Comparison of ENCODE assay signal across 8 mouse cellular contexts in the genomic region with DNA sequence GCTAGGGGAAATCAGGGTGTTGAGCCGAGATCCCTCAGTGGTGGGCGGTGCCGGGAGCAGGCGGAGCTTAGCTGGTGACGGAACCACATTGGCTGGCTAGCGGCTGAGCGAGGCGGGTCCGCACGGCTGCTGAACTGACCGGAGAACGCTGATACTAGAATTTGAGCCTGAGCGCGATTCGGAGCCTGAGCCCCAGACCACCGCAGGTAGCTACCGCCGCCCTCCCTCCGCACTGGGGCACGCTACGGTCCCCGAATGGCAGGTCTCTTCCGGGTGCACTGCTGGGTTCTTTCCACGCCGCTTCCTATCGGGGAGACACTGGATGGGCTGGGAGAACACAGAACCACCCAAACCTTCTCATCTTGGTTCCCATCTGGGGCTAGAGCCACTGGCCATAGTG. TPM values are rescaled to one million over a fixed set of nuclear protein-coding genes. Genes with fewer than 3 reads are reported as not detected.
DNase-seq lines count a peak whose midpoint lies in the region; ATAC-seq and TF ChIP-seq lines count a peak whose summit lies in the region.

A gene (plus strand): TSS at position 59 of the 400 bp plus-strand sequence.

- H3K27ac ChIP-seq in hindbrain, embryonic 11.5 days (ENCODE audit: low read depth, low read length) = peak within 1 kb of the TSS; percentile 58
- H3K27ac ChIP-seq in lung, embryonic 15.5 days = no peak within 1 kb of the TSS

- H3K36me3 ChIP-seq in E14TG2a.4 (ENCODE audit: insufficient read depth, low read length) = peaks cover 14% of the 10 kb centered on the region
- H3K36me3 ChIP-seq in hindbrain, embryonic 11.5 days (ENCODE audit: control insufficient read depth, insufficient read depth, low read length) = no peaks in the 10 kb centered on the region
- H3K36me3 ChIP-seq in lung, embryonic 15.5 days = no peaks in the 10 kb centered on the region

- DNase-seq in c-Kit-positive CD71-negative TER-119-negative erythroid progenitor cells, embryonic 14.5 days (ENCODE audit: low read depth) = peak; percentile 49
- DNase-seq in frontal cortex, postnatal 10 days (ENCODE audit: low spot score in 2 of 2) = peak; percentile 47 to 73
- peak; percentile 81 for DNase-seq in hindbrain, embryonic 11.5 days (ENCODE audit: low spot score)
- DNase-seq in layer of hippocampus, postnatal 10 days (ENCODE audit: low spot score in 2 of 2) = peak; percentile 71 to 80
- peak; percentile 78 for DNase-seq in testis, postnatal 14 days (ENCODE audit: low spot score)

- peak within 1 kb of the TSS; percentile 77 for H3K4me3 ChIP-seq in E14TG2a.4 (replicated peaks; ENCODE audit: low read length)
- peak within 1 kb of the TSS; percentile 39 for H3K4me3 ChIP-seq in hindbrain, embryonic 11.5 days (ENCODE audit: low read depth, low read length)
- peak within 1 kb of the TSS; percentile 45 for H3K4me3 ChIP-seq in lung, embryonic 15.5 days

- peaks cover 64% of the 10 kb centered on the region for H3K4me1 ChIP-seq in E14TG2a.4 (replicated peaks; ENCODE audit: low read depth, low read length)
- no peaks in the 10 kb centered on the region for H3K4me1 ChIP-seq in hindbrain, embryonic 11.5 days (replicated peaks; ENCODE audit: control insufficient read depth, insufficient read depth, low read length)
- peaks cover 13% of the 10 kb centered on the region for H3K4me1 ChIP-seq in lung, embryonic 15.5 days

- TF ChIP-seq CTCF in E14TG2a.4 (conservative IDR thresholded peaks at IDR 0.05; ENCODE audit: low read length) = no peak

- peaks cover 14% of the 10 kb centered on the region for H3K27me3 ChIP-seq in E14TG2a.4 (ENCODE audit: insufficient read depth, low read length)
- H3K27me3 ChIP-seq in hindbrain, embryonic 11.5 days (ENCODE audit: control insufficient read depth, insufficient read depth, low read length) = no peaks in the 10 kb centered on the region
- peaks cover 6% of the 10 kb centered on the region; the same call in 1 of the 2 replicates for H3K27me3 ChIP-seq in lung, embryonic 15.5 days

- peak; percentile 78 for ATAC-seq in hindbrain, embryonic 11.5 days (ENCODE audit: low FRiP score)
- ATAC-seq in lung, embryonic 15.5 days (ENCODE audit: borderline replicate concordance, extremely low read depth, low FRiP score, low TSS enrichment) = peak; percentile 85; the same call in 1 of the 2 replicates
- ATAC-seq in neutrophil, adult 5-6 weeks (ENCODE audit: extremely low read depth, insufficient number of reproducible peaks, low FRiP score, poor library complexity, severe bottlenecking) = peak; percentile 75

- WGBS in hindbrain, embryonic 11.5 days = under 1% methylated on average over 26 of the region's 26 CpGs
- 0% methylated on average over 26 of the region's 26 CpGs for WGBS in lung, embryonic 15.5 days

- H3K9ac ChIP-seq in hindbrain, embryonic 11.5 days (ENCODE audit: low read depth, low read length) = peak within 1 kb of the TSS; percentile 61
- H3K9ac ChIP-seq in lung, embryonic 15.5 days = peak within 1 kb of the TSS; percentile 51

- H3K4me2 ChIP-seq in hindbrain, embryonic 11.5 days (replicated peaks; ENCODE audit: low read depth, low read length) = peak within 1 kb of the TSS; percentile 69
- peak within 1 kb of the TSS; percentile 80 for H3K4me2 ChIP-seq in lung, embryonic 15.5 days

- H3K9me3 ChIP-seq in E14TG2a.4 (ENCODE audit: low read length) = no peaks in the 10 kb centered on the region
- no peaks in the 10 kb centered on the region for H3K9me3 ChIP-seq in hindbrain, embryonic 11.5 days (ENCODE audit: control insufficient read depth, low read length)
- no peaks in the 10 kb centered on the region for H3K9me3 ChIP-seq in lung, embryonic 15.5 days

RNA-seq across cellular contexts. Expression of the gene that starts here (rescaled TPM):
- polyA plus RNA-seq in hindbrain, embryonic 11.5 days (2014; fragmentation: Nextera tagmentation; extraction: Ambion mirVana) = 4.5 and 6.0 TPM in 2 replicates
- 10 to 100 TPM; 21.1 to 22.6 TPM for total RNA-seq in layer of hippocampus, postnatal 10 days (2021)
- polyA plus RNA-seq in lung, embryonic 15.5 days (2015; fragmentation: Nextera tagmentation; extraction: Ambion mirVana) = 7.8 and 12.4 TPM in 2 replicates
- 5.0 TPM in 2 replicates for total RNA-seq in neutrophil, adult 5-6 weeks (2017)
